Mouse (Mus musculus): Measurements from ENCODE around the gene Lyzl4. TPM values are rescaled to one million over a fixed set of nuclear protein-coding genes. Genes with fewer than 3 reads are reported as not detected.
"Not testable (repeated sequence)": the region's sequence is repeated elsewhere in the genome, so short reads cannot be mapped to it uniquely, and the experiment has no call there.

Gene Lyzl4
- polyA plus RNA-seq, 1 experiment from 2014 or later, result not detected

- Histone ChIP-seq H3K27me3 (ENCODE audit: low read depth, poor library complexity, severe bottlenecking) (no peaks in the 10 kb centered on the region; the same call in 1 of the 2 replicates), H3K36me3 (no peaks in the 10 kb centered on the region), H3K4me3 (no peak overlapping the region), H3K27ac (no peak overlapping the region), H3K4me1 (peaks cover 11% of the 10 kb centered on the region), H3K9me3 (replicated peaks) (no peaks in the 10 kb centered on the region)
- DNase-seq (ENCODE audit: low spot score), result no peak
Observed at GRCm38 (mm10) chr9:121614241-121614757, 27.6 kb downstream of the Lyzl4 start.

GRCm38 (mm10) chr9:121613192-121613591, 28.7 kb downstream of the Lyzl4 start:
- 71% methylated on average over 5 of the region's 5 CpGs for WGBS
- H3K4me3 ChIP-seq, result no peak overlapping the region

GRCm38 (mm10) chr9:121609381-121609780, 32.5 kb downstream of the Lyzl4 start:
- H3K27ac ChIP-seq, result no peak overlapping the region
- H3K4me3 ChIP-seq, result no peak overlapping the region
- H3K36me3 ChIP-seq, result no peaks in the 10 kb centered on the region
- H3K4me1 ChIP-seq, result no peaks in the 10 kb centered on the region
- H3K9me3 ChIP-seq (replicated peaks), result no peaks in the 10 kb centered on the region
- DNase-seq (ENCODE audit: low spot score), result no peak
- 81% methylated on average over 6 of the region's 6 CpGs for WGBS
- H3K27me3 ChIP-seq (ENCODE audit: low read depth, poor library complexity, severe bottlenecking), result 0 out of 2 replicates have a peak, but pooled peaks cover 4% of the 10 kb centered on the region

More at GRCm38 (mm10) chr9:121613192-121613591, 28.7 kb downstream of the Lyzl4 start:
- Histone ChIP-seq H3K27ac (no peak overlapping the region), H3K36me3 (no peaks in the 10 kb centered on the region), H3K27me3 (ENCODE audit: low read depth, poor library complexity, severe bottlenecking) (peaks cover 4% of the 10 kb centered on the region; the same call in 1 of the 2 replicates), H3K9me3 (replicated peaks) (no peaks in the 10 kb centered on the region), H3K4me1 (0 out of 2 replicates have a peak, but pooled peaks cover 3% of the 10 kb centered on the region)
- no peak for DNase-seq (ENCODE audit: low spot score)

- Histone ChIP-seq H3K36me3 (no peaks in the 10 kb centered on the region), H3K27ac (no peak overlapping the region), H3K4me1 (peaks cover 2% of the 10 kb centered on the region; the same call in 1 of the 2 replicates), H3K4me3 (no peak overlapping the region), H3K27me3 (ENCODE audit: low read depth, poor library complexity, severe bottlenecking) (0 out of 2 replicates have a peak, but pooled peaks cover 4% of the 10 kb centered on the region), H3K9me3 (replicated peaks) (no peaks in the 10 kb centered on the region)
- no peak for DNase-seq (ENCODE audit: low spot score)
- WGBS, result 62% methylated on average over 1 of the region's 1 CpGs
Observed at GRCm38 (mm10) chr9:121606498-121607096, 35.3 kb downstream of the Lyzl4 start.

- DNase-seq (ENCODE audit: low spot score), result peak; percentile 82
- Histone ChIP-seq H3K27me3 (ENCODE audit: low read depth, poor library complexity, severe bottlenecking) (0 out of 2 replicates have a peak, but pooled peaks cover 4% of the 10 kb centered on the region), H3K4me1 (peaks cover 12% of the 10 kb centered on the region), H3K27ac (no peak overlapping the region), H3K36me3 (no peaks in the 10 kb centered on the region), H3K4me3 (no peak overlapping the region), H3K9me3 (replicated peaks) (no peaks in the 10 kb centered on the region)
- 68% methylated on average over 12 of the region's 12 CpGs for WGBS
Observed at GRCm38 (mm10) chr9:121605414-121606278, 36.2 kb downstream of the Lyzl4 start.

- no peak overlapping the region for H3K27ac ChIP-seq
- H3K27me3 ChIP-seq (ENCODE audit: low read depth, poor library complexity, severe bottlenecking), result no peaks in the 10 kb centered on the region
- WGBS, result 93% methylated on average over 2 of the region's 2 CpGs
- H3K36me3 ChIP-seq, result no peaks in the 10 kb centered on the region
- DNase-seq (ENCODE audit: low spot score), result no peak
- H3K4me1 ChIP-seq, result peaks cover 25% of the 10 kb centered on the region
- no peaks in the 10 kb centered on the region for H3K9me3 ChIP-seq (replicated peaks)
- H3K4me3 ChIP-seq, result no peak overlapping the region
Observed at GRCm38 (mm10) chr9:121602381-121602780, 39.5 kb downstream of the Lyzl4 start.

GRCm38 (mm10) chr9:121600861-121601427, 41.0 kb downstream of the Lyzl4 start:
- Histone ChIP-seq H3K4me1 (peaks cover 25% of the 10 kb centered on the region), H3K9me3 (replicated peaks) (no peaks in the 10 kb centered on the region), H3K4me3 (no peak overlapping the region), H3K27me3 (ENCODE audit: low read depth, poor library complexity, severe bottlenecking) (no peaks in the 10 kb centered on the region), H3K27ac (no peak overlapping the region), H3K36me3 (no peaks in the 10 kb centered on the region)
- DNase-seq (ENCODE audit: low spot score), result no peak
- WGBS, result 32% methylated on average over 6 of the region's 6 CpGs

GRCm38 (mm10) chr9:121600201-121600860, 41.6 kb downstream of the Lyzl4 start:
- Histone ChIP-seq H3K4me3 (no peak overlapping the region), H3K36me3 (no peaks in the 10 kb centered on the region), H3K4me1 (peaks cover 25% of the 10 kb centered on the region), H3K27me3 (ENCODE audit: low read depth, poor library complexity, severe bottlenecking) (no peaks in the 10 kb centered on the region), H3K27ac (no peak overlapping the region; the same call in 1 of the 2 replicates), H3K9me3 (replicated peaks) (no peaks in the 10 kb centered on the region)
- DNase-seq (ENCODE audit: low spot score), result no peak
- 67% methylated on average over 13 of the region's 13 CpGs for WGBS

GRCm38 (mm10) chr9:121599551-121599950, 42.3 kb downstream of the Lyzl4 start:
- Histone ChIP-seq H3K27me3 (ENCODE audit: low read depth, poor library complexity, severe bottlenecking) (no peaks in the 10 kb centered on the region), H3K4me1 (peaks cover 25% of the 10 kb centered on the region), H3K4me3 (no peak overlapping the region), H3K9me3 (replicated peaks) (no peaks in the 10 kb centered on the region), H3K27ac (no peak overlapping the region), H3K36me3 (no peaks in the 10 kb centered on the region)
- 84% methylated on average over 6 of the region's 6 CpGs for WGBS
- DNase-seq (ENCODE audit: low spot score), result no peak

GRCm38 (mm10) chr9:121598106-121598505, 43.8 kb downstream of the Lyzl4 start:
- no peaks in the 10 kb centered on the region for H3K9me3 ChIP-seq (replicated peaks)
- DNase-seq (ENCODE audit: low spot score), result no peak
- no peaks in the 10 kb centered on the region for H3K36me3 ChIP-seq
- peaks cover 34% of the 10 kb centered on the region for H3K4me1 ChIP-seq
- 88% methylated on average over 2 of the region's 2 CpGs for WGBS
- H3K27ac ChIP-seq, result no peak overlapping the region
- H3K27me3 ChIP-seq (ENCODE audit: low read depth, poor library complexity, severe bottlenecking), result no peaks in the 10 kb centered on the region
- H3K4me3 ChIP-seq, result no peak overlapping the region

- Histone ChIP-seq H3K4me3 (no peak overlapping the region), H3K36me3 (no peaks in the 10 kb centered on the region), H3K27me3 (ENCODE audit: low read depth, poor library complexity, severe bottlenecking) (no peaks in the 10 kb centered on the region), H3K27ac (0 out of 2 replicates have a peak overlapping the region, but pooled peaks have one; percentile 47), H3K9me3 (replicated peaks) (no peaks in the 10 kb centered on the region), H3K4me1 (peaks cover 14% of the 10 kb centered on the region)
- no peak for DNase-seq (ENCODE audit: low spot score)
- 81% methylated on average over 4 of the region's 4 CpGs for WGBS
Observed at GRCm38 (mm10) chr9:121594771-121595170, 47.1 kb downstream of the Lyzl4 start.

GRCm38 (mm10) chr9:121593768-121594167, 48.1 kb downstream of the Lyzl4 start:
- WGBS, result 74% methylated on average over 3 of the region's 3 CpGs
- H3K27ac ChIP-seq, result peak overlapping the region; percentile 47

More at GRCm38 (mm10) chr9:121593768-121594167, 48.1 kb downstream of the Lyzl4 start:
- not testable (repeated sequence) for H3K4me1 ChIP-seq; DNase-seq (ENCODE audit: low spot score); H3K36me3 ChIP-seq; H3K9me3 ChIP-seq (replicated peaks); H3K4me3 ChIP-seq; H3K27me3 ChIP-seq (ENCODE audit: low read depth, poor library complexity, severe bottlenecking)
